Mouse (Mus musculus): ENCODE results near the gene Rnase9. TPM values are rescaled to one million over a fixed set of nuclear protein-coding genes. Genes with fewer than 3 reads are reported as not detected.

Rnase9 gene
- polyA plus RNA-seq, 1 experiment: not detected

DNA sequence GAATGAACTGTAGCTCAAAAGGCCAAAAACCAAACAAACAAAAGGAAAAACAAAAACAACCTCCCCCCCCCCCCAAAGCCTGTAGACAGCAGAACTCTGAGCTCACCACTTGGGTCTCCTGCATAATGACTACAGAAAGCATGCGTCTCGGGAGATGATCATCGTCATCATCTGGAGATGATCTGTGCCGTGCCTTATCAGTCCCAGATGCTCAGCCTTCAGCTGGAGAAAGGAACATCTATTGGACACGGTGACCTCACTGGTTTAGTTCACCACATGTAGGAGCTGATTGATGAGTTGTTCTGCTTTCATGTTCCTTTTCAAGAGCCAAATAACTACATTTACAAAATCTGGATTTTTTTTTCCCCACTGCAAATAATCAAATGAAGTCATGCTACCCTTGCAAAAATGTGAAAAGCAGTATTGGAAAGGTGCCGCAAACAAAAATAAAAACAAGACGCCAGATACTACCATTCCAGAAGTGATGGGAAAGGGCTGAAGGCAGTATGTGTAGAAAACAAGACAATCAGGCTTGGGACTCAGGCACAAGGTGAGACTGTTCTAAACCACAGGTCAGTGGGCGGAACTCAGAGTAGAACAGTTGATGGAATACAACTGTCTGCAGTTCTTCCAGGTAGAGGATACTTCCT lies 34.4 kb downstream of the Rnase9 start, which contains the start of gene Rnase10:
Gene Rnase10 (plus strand): TSS at position 600 of the 650 bp plus-strand sequence.
- H3K27me3 ChIP-seq (ENCODE audit: control insufficient read depth): no peaks in the 10 kb centered on the region
- H3K36me3 ChIP-seq (ENCODE audit: control insufficient read depth): no peaks in the 10 kb centered on the region
- no peaks in the 10 kb centered on the region for H3K4me1 ChIP-seq (ENCODE audit: control insufficient read depth)
- peaks cover 1% of the 10 kb centered on the region; the same call in 1 of the 2 replicates for H3K9me3 ChIP-seq (ENCODE audit: control insufficient read depth, low read length)
- H3K4me3 ChIP-seq (replicated peaks): no peak within 1 kb of the TSS
- TF ChIP-seq TAL1 (IDR thresholded peaks at IDR 0.05; ENCODE audit: low read length) (no peak), GATA1 (IDR thresholded peaks at IDR 0.05; ENCODE audit: low read length) (no peak)

DNA sequence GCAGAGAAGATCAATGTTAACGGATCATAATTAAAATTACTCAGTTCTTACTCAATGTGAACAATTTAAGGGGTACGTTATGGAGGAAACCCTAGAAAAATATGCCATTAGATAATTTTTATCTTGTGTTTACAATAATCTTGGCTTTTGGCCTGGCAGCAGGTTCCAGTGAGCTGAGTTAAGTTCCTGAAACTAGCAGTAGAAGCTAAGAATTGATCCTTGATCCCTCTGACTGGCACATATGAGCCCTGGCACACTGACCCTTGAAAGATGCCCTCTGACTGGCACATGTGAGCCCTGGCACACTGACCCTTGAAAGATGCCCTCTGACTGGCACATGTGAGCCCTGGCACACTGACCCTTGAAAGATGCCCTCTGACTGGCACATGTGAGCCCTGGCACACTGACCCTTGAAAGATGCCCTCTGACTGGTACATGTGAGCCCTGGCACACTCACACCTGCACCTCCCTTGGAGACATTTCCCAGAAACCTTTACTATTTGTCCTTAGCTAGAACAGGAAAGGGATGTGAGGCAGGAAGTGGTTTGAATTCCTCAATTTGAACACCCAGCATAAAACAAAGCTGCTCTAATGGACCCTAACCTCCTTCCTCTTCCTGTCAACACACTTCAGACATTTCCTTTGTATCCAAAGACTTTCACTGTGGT lies 43.5 kb downstream of the Rnase9 start:
- H3K4me1 ChIP-seq (ENCODE audit: control insufficient read depth): no peaks in the 10 kb centered on the region
- TF ChIP-seq TAL1 (IDR thresholded peaks at IDR 0.05; ENCODE audit: low read length) (no peak), GATA1 (IDR thresholded peaks at IDR 0.05; ENCODE audit: low read length) (no peak)
- H3K9me3 ChIP-seq (ENCODE audit: control insufficient read depth, low read length): no peaks in the 10 kb centered on the region

DNA sequence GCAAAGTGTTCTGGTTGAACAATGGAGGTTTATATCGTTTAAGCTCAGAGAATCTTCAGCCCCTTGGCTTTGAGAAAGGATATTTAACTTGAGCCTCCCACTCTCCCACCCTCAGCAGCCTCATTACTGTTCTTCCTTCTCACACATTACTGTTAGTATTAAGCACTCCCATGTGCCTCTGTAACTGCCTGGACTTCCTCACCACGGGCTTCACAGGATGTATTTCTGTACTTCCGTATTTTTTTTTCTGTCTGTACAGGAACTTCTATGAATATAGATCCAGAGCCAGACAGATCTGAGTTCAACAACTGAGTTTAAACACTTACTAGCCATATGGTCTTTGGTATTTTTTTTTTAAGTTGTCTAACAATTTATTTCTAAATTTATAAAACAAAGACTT lies 44.6 kb downstream of the Rnase9 start:
- TF ChIP-seq TAL1 (IDR thresholded peaks at IDR 0.05; ENCODE audit: low read length) (no peak), GATA1 (IDR thresholded peaks at IDR 0.05; ENCODE audit: low read length) (no peak)
- Histone ChIP-seq H3K4me3 (replicated peaks) (no peak overlapping the region), H3K9me3 (ENCODE audit: control insufficient read depth, low read length) (no peaks in the 10 kb centered on the region), H3K4me1 (ENCODE audit: control insufficient read depth) (no peaks in the 10 kb centered on the region), H3K36me3 (ENCODE audit: control insufficient read depth) (no peaks in the 10 kb centered on the region), H3K27me3 (ENCODE audit: control insufficient read depth) (no peaks in the 10 kb centered on the region)

More for the DNA sequence above, 43.5 kb downstream of the Rnase9 start:
- no peak overlapping the region for H3K4me3 ChIP-seq (replicated peaks)
- H3K36me3 ChIP-seq (ENCODE audit: control insufficient read depth): no peaks in the 10 kb centered on the region
- no peaks in the 10 kb centered on the region for H3K27me3 ChIP-seq (ENCODE audit: control insufficient read depth)

DNA sequence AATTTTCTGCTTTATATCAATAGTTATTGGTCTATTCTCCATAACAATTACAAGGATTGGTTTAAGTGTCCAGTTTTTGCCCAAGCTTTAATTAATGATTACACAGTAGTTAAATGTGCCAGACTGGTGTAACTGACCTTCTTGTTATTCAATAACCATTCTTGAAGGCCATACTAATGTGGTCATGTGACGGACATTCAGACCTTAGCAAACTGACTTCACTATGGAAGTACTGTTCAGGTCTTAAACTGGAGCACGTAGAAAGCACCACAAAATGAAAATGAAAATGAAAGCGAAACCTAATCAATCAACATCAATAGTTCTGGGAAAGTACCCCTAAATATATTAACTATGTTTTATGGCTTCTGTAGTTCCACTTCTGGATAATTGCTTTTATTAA lies 50.6 kb downstream of the Rnase9 start:
- no peaks in the 10 kb centered on the region for H3K27me3 ChIP-seq (ENCODE audit: control insufficient read depth)
- no peak for TF ChIP-seq GATA1 (IDR thresholded peaks at IDR 0.05; ENCODE audit: low read length)
- no peak for TF ChIP-seq TAL1 (IDR thresholded peaks at IDR 0.05; ENCODE audit: low read length)
- H3K4me3 ChIP-seq (replicated peaks): no peak overlapping the region
- no peaks in the 10 kb centered on the region for H3K9me3 ChIP-seq (ENCODE audit: control insufficient read depth, low read length)
- no peaks in the 10 kb centered on the region for H3K4me1 ChIP-seq (ENCODE audit: control insufficient read depth)
- no peaks in the 10 kb centered on the region for H3K36me3 ChIP-seq (ENCODE audit: control insufficient read depth)

Other genes with a start within 250 kb of the Rnase9 start
- gene Ccnb1ip1, start 234.1 kb downstream of the Rnase9 start, polyA plus RNA-seq (2012): 0.06 and 0.08 TPM in 2 replicates
- 0.41 and 0.54 TPM in 2 replicates for gene Parp2, start 234.0 kb downstream of the Rnase9 start, polyA plus RNA-seq (2012)
- gene Tep1, start 171.3 kb downstream of the Rnase9 start, polyA plus RNA-seq (2012): 0.05 TPM in 1 of 2 replicates, not detected in the other
- gene Klhl33, start 144.4 kb downstream of the Rnase9 start, polyA plus RNA-seq (2012): not detected in 2 replicates
- 1.4 and 1.5 TPM in 2 replicates for gene Osgep, start 117.0 kb downstream of the Rnase9 start, polyA plus RNA-seq (2012)
- gene Apex1, start 116.9 kb downstream of the Rnase9 start, polyA plus RNA-seq (2012): 3.3 and 3.7 TPM in 2 replicates
- 6.3 and 8.9 TPM in 2 replicates for gene Pip4p1, start 111.0 kb downstream of the Rnase9 start, polyA plus RNA-seq (2012)
- gene Pnp, start 110.8 kb downstream of the Rnase9 start, polyA plus RNA-seq (2012): 0.20 and 0.22 TPM in 2 replicates
- not detected in 2 replicates for gene Gm49342, start 97.4 kb downstream of the Rnase9 start, polyA plus RNA-seq (2012)
- gene Pnp2, start 85.9 kb downstream of the Rnase9 start, polyA plus RNA-seq (2012): not detected in 2 replicates
- gene Rnase10, start 34.1 kb downstream of the Rnase9 start, polyA plus RNA-seq (2012): not detected in 2 replicates
- not detected in 2 replicates for gene Rnase11, start 8.3 kb upstream of the Rnase9 start, polyA plus RNA-seq (2012)
- gene Rnase12, start 15.8 kb upstream of the Rnase9 start, polyA plus RNA-seq (2012): not detected in 2 replicates
- gene Olfr750, start 32.6 kb upstream of the Rnase9 start, polyA plus RNA-seq (2012): not detected in 2 replicates
- gene Rnase4, start 49.2 kb upstream of the Rnase9 start, polyA plus RNA-seq (2012): 0.03 TPM in 1 of 2 replicates, not detected in the other
- gene Ang, start 49.3 kb upstream of the Rnase9 start, polyA plus RNA-seq (2012): not detected in 2 replicates
- not detected in 2 replicates for gene Eddm3b, start 72.6 kb upstream of the Rnase9 start, polyA plus RNA-seq (2012)
- 0.09 and 0.10 TPM in 2 replicates for gene Rnase6, start 82.0 kb upstream of the Rnase9 start, polyA plus RNA-seq (2012)
- gene Rnase1, start 104.9 kb upstream of the Rnase9 start, polyA plus RNA-seq (2012): not detected in 2 replicates
- not detected in 2 replicates for gene Rnase2b, start 120.4 kb upstream of the Rnase9 start, polyA plus RNA-seq (2012)
- not detected in 2 replicates for gene Ang2, start 157.3 kb upstream of the Rnase9 start, polyA plus RNA-seq (2012)
- not detected in 2 replicates for gene Ear14, start 161.5 kb upstream of the Rnase9 start, polyA plus RNA-seq (2012)
- gene Rnase2a, start 214.2 kb upstream of the Rnase9 start, polyA plus RNA-seq (2012): not detected in 2 replicates